Mouse (Mus musculus) CH12.LX (cell line): ENCODE data around the gene Slpi. TPM values are rescaled to one million over a fixed set of nuclear protein-coding genes. Genes with fewer than 3 reads are reported as not detected.
"Not testable (repeated sequence)": the region's sequence is repeated elsewhere in the genome, so short reads cannot be mapped to it uniquely, and the experiment has no call there.

ENCODE experiments used
- DNase-seq: peaks from one replicate; pipeline ENCODE4 v3.0.0-alpha.2; 2013; ENCODE audit errors: extremely low read depth
- H3K27ac ChIP-seq: 2 replicates; pipeline ENCODE4 v1.5.1; 2012; ENCODE audit warnings: low read depth, mild to moderate bottlenecking, control low read depth, moderate library complexity; ENCODE audit not compliant: insufficient read depth
- H3K27me3 ChIP-seq: replicated peaks from 2 replicates; pipeline ENCODE3; 2012; ENCODE audit warnings: inconsistent platforms
- H3K36me3 ChIP-seq, 2 experiments: replicated peaks in 1 of 2; 2 replicates each; pipeline versions ENCODE3 to v1.6.1; 2012; ENCODE audit warnings: inconsistent platforms in 1 of 2, low read length in 1 of 2, mild to moderate bottlenecking in 1 of 2, mixed read lengths in 1 of 2, moderate library complexity in 1 of 2; ENCODE audit not compliant: control insufficient read depth in 1 of 2, insufficient read depth in 1 of 2
- H3K4me1 ChIP-seq, 2 experiments: 2 replicates each; pipeline ENCODE4 v1.6.1; 2012; ENCODE audit warnings: inconsistent platforms in 1 of 2, moderate library complexity in 1 of 2; ENCODE audit not compliant: insufficient read depth in 2 of 2, control insufficient read depth in 1 of 2
- H3K4me2 ChIP-seq: 2 replicates; pipeline ENCODE4 v1.6.1; 2012; ENCODE audit warnings: low read depth, mild to moderate bottlenecking, control low read depth; ENCODE audit not compliant: poor library complexity, insufficient read depth, severe bottlenecking
- H3K4me3 ChIP-seq, 3 experiments: fragments of 150-350 bp in 1 of 3; sonication (generic) in 1 of 3; replicated peaks in 1 of 3; 2 replicates each; pipeline versions ENCODE3 to v1.5.1; 2011 to 2012; ENCODE audit warnings: low read depth in 2 of 3, low read length in 2 of 3, mild to moderate bottlenecking in 2 of 3, moderate library complexity in 2 of 3, control low read depth in 1 of 3, improper control_type of control experiment in 1 of 3, inconsistent platforms in 1 of 3, mixed read lengths in 1 of 3; ENCODE audit not compliant: poor library complexity in 1 of 3
- H3K79me2 ChIP-seq: replicated peaks from 2 replicates; pipeline ENCODE4 v1.6.1; 2012; ENCODE audit warnings: mild to moderate bottlenecking, moderate library complexity; ENCODE audit not compliant: control insufficient read depth, poor library complexity, insufficient read depth, severe bottlenecking; ENCODE audit errors: extremely low read depth
- H3K9ac ChIP-seq: 2 replicates; pipeline ENCODE4 v1.6.1; 2012; ENCODE audit warnings: low read depth, mild to moderate bottlenecking, control low read depth, moderate library complexity; ENCODE audit not compliant: insufficient read depth
- H3K9me3 ChIP-seq: replicated peaks from 2 replicates; pipeline ENCODE3; 2012; ENCODE audit warnings: low read length, inconsistent platforms, mixed read lengths
- BHLHE40 ChIP-seq: IDR thresholded peaks from 2 replicates; pipeline ENCODE4 v1.6.1; 2011; ENCODE audit warnings: mild to moderate bottlenecking, low read depth, low read length, improper control_type of control experiment
- CTCF ChIP-seq, 2 experiments: IDR thresholded peaks in 1 of 2; conservative IDR thresholded peaks in 1 of 2; 2 replicates each; pipeline ENCODE4 v1.5.1; 2011 to 2012; ENCODE audit warnings: low read depth in 2 of 2, low read length in 2 of 2, improper control_type of control experiment in 1 of 2, inconsistent platforms in 1 of 2, mild to moderate bottlenecking in 1 of 2, moderate library complexity in 1 of 2
- EP300 ChIP-seq: IDR thresholded peaks from 2 replicates; pipeline ENCODE4 v1.6.1; 2011; ENCODE audit warnings: low read length, improper control_type of control experiment
- GABPA ChIP-seq: IDR thresholded peaks from 2 replicates; pipeline ENCODE4 v1.6.1; 2012; ENCODE audit warnings: low read depth, low read length, improper control_type of control experiment, inconsistent platforms; ENCODE audit not compliant: insufficient replicate concordance
- IRF4 ChIP-seq: IDR thresholded peaks from 2 replicates; pipeline ENCODE4 v1.6.1; 2014; ENCODE audit warnings: low read depth, mild to moderate bottlenecking, inconsistent platforms, low read length, improper control_type of control experiment
- JUND ChIP-seq: conservative IDR thresholded peaks from 2 replicates; pipeline ENCODE4 v1.6.1; 2011; ENCODE audit warnings: low read depth, low read length, improper control_type of control experiment
- KAT2A ChIP-seq: IDR thresholded peaks from 2 replicates; pipeline ENCODE4 v1.6.1; 2012; ENCODE audit warnings: low read length, improper control_type of control experiment, inconsistent platforms; ENCODE audit not compliant: insufficient replicate concordance
- MAFK ChIP-seq: IDR thresholded peaks from 2 replicates; pipeline ENCODE4 v1.6.1; 2011; ENCODE audit warnings: low read length, improper control_type of control experiment; ENCODE audit not compliant: insufficient replicate concordance
- MAZ ChIP-seq: IDR thresholded peaks from 2 replicates; pipeline ENCODE4 v1.6.1; 2012; ENCODE audit warnings: low read depth, mild to moderate bottlenecking, inconsistent platforms, low read length, improper control_type of control experiment, moderate library complexity
- MEF2A ChIP-seq: IDR thresholded peaks from 2 replicates; pipeline ENCODE4 v1.6.1; 2014; ENCODE audit warnings: low read depth, mild to moderate bottlenecking, inconsistent platforms, low read length, improper control_type of control experiment, borderline replicate concordance
- MYC ChIP-seq: IDR thresholded peaks from 2 replicates; pipeline ENCODE4 v1.6.1; 2011; ENCODE audit warnings: low read depth, mild to moderate bottlenecking, improper control_type of control experiment, low read length
- NRF1 ChIP-seq: IDR thresholded peaks from 2 replicates; pipeline ENCODE4 v1.6.1; 2014; ENCODE audit warnings: low read depth, mild to moderate bottlenecking, inconsistent platforms, low read length, improper control_type of control experiment, moderate library complexity
- POLR2A ChIP-seq: IDR thresholded peaks from 2 replicates; pipeline ENCODE4 v1.6.1; 2011; ENCODE audit warnings: low read depth, mild to moderate bottlenecking, improper control_type of control experiment, low read length
- POLR2AphosphoS2 ChIP-seq: IDR thresholded peaks from 2 replicates; pipeline ENCODE4 v1.6.1; 2011; ENCODE audit warnings: low read depth, low read length, improper control_type of control experiment
- RAD21 ChIP-seq: IDR thresholded peaks from 2 replicates; pipeline ENCODE4 v1.6.1; 2011; ENCODE audit warnings: low read depth, mild to moderate bottlenecking, low read length, improper control_type of control experiment, moderate library complexity
- SMC3 ChIP-seq: IDR thresholded peaks from 2 replicates; pipeline ENCODE4 v1.6.1; 2011; ENCODE audit warnings: low read depth, low read length, improper control_type of control experiment
- TCF12 ChIP-seq: IDR thresholded peaks from 2 replicates; pipeline ENCODE4 v1.6.1; 2014; ENCODE audit warnings: low read depth, mild to moderate bottlenecking, inconsistent platforms, low read length, improper control_type of control experiment
- UBTF ChIP-seq: IDR thresholded peaks from 2 replicates; pipeline ENCODE4 v1.6.1; 2012; ENCODE audit warnings: low read depth, mild to moderate bottlenecking, inconsistent platforms, low read length, improper control_type of control experiment, moderate library complexity
- dilution Hi-C: fragments of 300-500 bp; cut with MboI; formaldehyde crosslinking; loops from 2 replicates; pipeline ENCODE4 v1.14.3; 2020; ENCODE audit warnings: low sequenced_read_pairs; ENCODE audit not compliant: extremely low pct_unique_long_range_greater_than_20kb, extremely low pct_ligation_motif_present
- in situ Hi-C: fragments of 300-500 bp; cut with MboI; formaldehyde crosslinking; loops from 3 replicates; pipeline ENCODE4 v1.14.3; 2019; ENCODE audit warnings: low sequenced_read_pairs, low pct_ligation_motif_present, low pct_unique_long_range_greater_than_20kb, mixed read lengths
- polyA plus RNA-seq: library from polyadenylated mRNA; unstranded; fragments of >175 nt; gene quantifications from 2 replicates; pipeline ENCODE4 v1.2.1, GENCODE M21; 2012; ENCODE audit warnings: low read depth; ENCODE audit not compliant: insufficient read length
- total RNA-seq, 2 experiments: library from RNA; depleted of rRNA; stranded (reverse); fragments of 300-350 nt in 1 of 2; fragments of >200 nt in 1 of 2; gene quantifications; 2 replicates each; pipeline ENCODE4 v1.2.3; 2012 to 2014

Slpi gene
- total and polyA plus RNA-seq, 3 experiments: 0.38 to 2.7 (median 1.0) TPM

GRCm38 (mm10) chr2:164347697-164348096 is 41.2 kb downstream of the Slpi start:
- H3K27ac ChIP-seq, H3K9me3 ChIP-seq, dilution Hi-C loops, H3K9ac ChIP-seq, H3K27me3 ChIP-seq, H3K36me3 ChIP-seq, H3K4me2 ChIP-seq, H3K4me3 ChIP-seq, H3K79me2 ChIP-seq, H3K4me1 ChIP-seq: not testable (repeated sequence)
- in situ Hi-C loops: loop anchor here (5.0 kb wide), 1 partner anchor 230 kb away; no protein-coding TSS in a partner anchor
- TF ChIP-seq CTCF (conservative IDR thresholded peaks at IDR 0.05 in 1 of 2, IDR thresholded peaks at IDR 0.05 in 1 of 2; ENCODE audit: low read depth in 2 of 2, low read length in 2 of 2) (peak in 1 of 2 experiments; percentile 67; a peak in 2 of 4 replicates), JUND (0 out of 2 replicates have a peak, but pooled peaks have one; percentile 42), RAD21 (peak; percentile 69), SMC3 (peak; percentile 64)
- peak; percentile 36 for DNase-seq

GRCm38 (mm10) chr2:164343732-164344131 is 45.2 kb downstream of the Slpi start:
- not testable (repeated sequence) for H3K79me2 ChIP-seq, DNase-seq

DNA sequence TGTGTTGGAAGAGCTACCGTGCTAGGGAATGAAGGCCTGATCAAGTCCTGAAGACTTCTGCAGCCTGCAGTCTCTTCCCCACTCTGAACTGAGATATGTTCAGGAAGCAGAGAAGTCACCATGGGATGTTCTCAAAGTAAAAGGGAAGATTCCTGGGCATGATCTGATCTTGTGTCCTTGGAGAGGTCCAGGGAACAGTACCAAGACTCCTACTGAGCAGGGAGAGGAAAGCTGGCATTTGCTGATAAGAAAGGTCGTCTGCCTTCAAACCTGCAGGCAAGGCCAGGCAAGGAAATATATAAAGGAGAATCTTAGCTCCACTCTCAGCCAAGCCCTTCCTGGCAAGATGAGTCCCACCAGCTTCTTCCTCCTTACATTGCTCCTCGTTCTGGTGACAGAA is 56.5 kb downstream of the Slpi start, which contains the start of gene Svs5:
Gene Svs5, plus strand, starts transcription at position 301 of the 400 bp plus-strand sequence.
- in situ Hi-C loops, H3K4me2 ChIP-seq, dilution Hi-C loops, H3K9ac ChIP-seq, H3K9me3 ChIP-seq, DNase-seq, H3K36me3 ChIP-seq, H3K4me3 ChIP-seq, H3K27ac ChIP-seq, H3K27me3 ChIP-seq, H3K79me2 ChIP-seq: not testable (repeated sequence)
- peaks cover 0 to 15% of the 10 kb centered on the region in 2 experiments; a peak in 2 of 4 replicates for H3K4me1 ChIP-seq

More at GRCm38 (mm10) chr2:164343732-164344131, 45.2 kb downstream of the Slpi start:
- H3K9ac ChIP-seq, dilution Hi-C loops, H3K4me1 ChIP-seq, H3K9me3 ChIP-seq, in situ Hi-C loops, H3K27me3 ChIP-seq, H3K4me2 ChIP-seq, H3K27ac ChIP-seq, H3K36me3 ChIP-seq, H3K4me3 ChIP-seq: not testable (repeated sequence)
- TF ChIP-seq RAD21: peak; percentile 48
- peak; percentile 40 for TF ChIP-seq SMC3
- TF ChIP-seq CTCF (conservative IDR thresholded peaks at IDR 0.05 in 1 of 2, IDR thresholded peaks at IDR 0.05 in 1 of 2; ENCODE audit: low read depth in 2 of 2, low read length in 2 of 2): peak in 1 of 2 experiments; percentile 54; a peak in 2 of 4 replicates

DNA sequence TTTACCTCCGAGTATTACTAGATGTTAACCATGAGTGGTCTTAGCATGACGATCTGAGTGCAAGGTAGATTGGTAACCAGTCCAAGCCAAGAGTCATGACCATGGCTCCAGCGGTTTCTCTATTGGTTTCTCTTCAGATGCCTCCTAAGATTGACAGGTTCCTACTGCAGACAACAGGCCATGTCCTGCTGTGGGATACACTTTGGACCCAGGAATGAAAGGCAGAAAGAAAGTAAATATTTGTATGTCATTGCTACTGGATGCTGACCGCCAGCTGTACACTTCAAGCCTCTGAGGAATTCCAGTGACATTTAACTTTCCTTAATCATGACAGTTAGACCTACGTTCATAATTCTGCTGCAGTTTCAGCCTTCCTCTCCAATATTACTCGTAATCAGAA is 67.9 kb downstream of the Slpi start:
- dilution Hi-C loops: no loop called here
- in situ Hi-C loops: no loop called here
- Histone ChIP-seq H3K36me3 (no peaks in the 10 kb centered on the region), H3K9ac (no peak overlapping the region), H3K4me3 (no peak overlapping the region), H3K4me1 (no peaks in the 10 kb centered on the region), H3K27me3 (peaks cover 2% of the 10 kb centered on the region), H3K27ac (no peak overlapping the region), H3K79me2 (no peaks in the 10 kb centered on the region), H3K4me2 (no peak overlapping the region), H3K9me3 (no peaks in the 10 kb centered on the region)
- no peak for TF ChIP-seq MAZ
- TF ChIP-seq TCF12: no peak
- no peak for TF ChIP-seq CTCF (conservative IDR thresholded peaks at IDR 0.05 in 1 of 2, IDR thresholded peaks at IDR 0.05 in 1 of 2; ENCODE audit: low read depth in 2 of 2, low read length in 2 of 2)
- no peak for TF ChIP-seq MEF2A
- no peak for TF ChIP-seq UBTF
- TF ChIP-seq NRF1: no peak
- no peak for TF ChIP-seq EP300
- no peak for TF ChIP-seq MYC
- TF ChIP-seq MAFK: no peak
- TF ChIP-seq IRF4: no peak
- TF ChIP-seq KAT2A: no peak
- TF ChIP-seq GABPA: no peak
- TF ChIP-seq POLR2AphosphoS2: no peak
- no peak for TF ChIP-seq BHLHE40
- TF ChIP-seq POLR2A: no peak
- DNase-seq: no peak
